Mouse (Mus musculus): Measurements from ENCODE around the gene Nkx1-1. TPM values are rescaled to one million over a fixed set of nuclear protein-coding genes. Genes with fewer than 3 reads are reported as not detected.

Nkx1-1 gene
- polyA plus RNA-seq, 1 experiment: not detected

DNA sequence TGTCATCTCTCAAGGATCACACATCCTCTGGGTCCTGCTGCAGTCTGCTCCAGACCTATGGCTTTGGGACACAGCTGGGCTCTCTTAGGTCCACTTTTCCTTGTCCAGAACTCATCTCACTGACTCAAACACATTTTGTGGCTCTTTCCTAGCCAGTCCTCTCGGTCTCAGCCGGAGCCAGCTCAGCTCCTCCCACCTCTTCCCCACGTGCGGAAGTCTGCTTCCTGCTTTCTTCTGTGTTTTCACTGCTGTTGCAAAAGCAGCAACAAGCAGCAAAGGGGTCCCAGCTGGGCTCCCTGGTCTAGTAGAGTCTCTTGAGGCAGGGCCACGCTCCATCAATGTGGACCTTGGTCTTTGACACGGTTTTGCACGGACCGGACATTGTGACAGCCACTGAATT is 22.0 kb upstream of the Nkx1-1 start:
- Histone ChIP-seq H3K4me1 (ENCODE audit: control insufficient read depth, insufficient read depth, low read length) (no peaks in the 10 kb centered on the region), H3K27me3 (replicated peaks; ENCODE audit: control insufficient read depth, insufficient read depth, low read length) (no peaks in the 10 kb centered on the region), H3K27ac (ENCODE audit: insufficient read depth, low read depth, low read length) (no peak overlapping the region), H3K4me3 (ENCODE audit: insufficient read depth, low read depth, low read length) (no peak overlapping the region), H3K36me3 (ENCODE audit: control insufficient read depth, insufficient read depth, low read length) (no peaks in the 10 kb centered on the region)
- no peak for DNase-seq
- WGBS: 24% methylated on average over 8 of the region's 8 CpGs
- TF ChIP-seq CTCF (conservative IDR thresholded peaks at IDR 0.05; ENCODE audit: insufficient read depth, insufficient read length, low read depth, low read length): no peak
- TF ChIP-seq POLR2A (IDR thresholded peaks at IDR 0.05; ENCODE audit: low read depth, low read length): no peak

DNA sequence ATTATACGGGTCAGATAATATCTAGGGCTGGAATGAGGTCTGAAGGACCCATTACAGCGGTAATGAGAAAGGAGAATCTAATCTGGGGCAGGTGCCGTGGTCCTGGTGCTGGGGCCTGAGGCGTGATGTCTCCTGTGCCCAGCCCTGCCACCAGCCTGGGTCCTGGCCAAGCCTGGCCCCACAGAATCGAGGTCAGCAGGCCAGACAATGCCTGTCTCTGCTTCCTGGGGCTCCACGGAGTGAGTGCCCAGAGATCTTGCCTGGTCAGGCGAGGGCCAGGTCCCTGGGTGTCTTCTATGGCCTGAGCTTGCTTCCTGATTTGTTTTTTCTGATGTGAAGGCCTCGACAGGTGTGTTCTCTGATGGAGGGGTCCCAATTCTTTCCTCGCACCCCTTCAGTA is 10.0 kb upstream of the Nkx1-1 start:
- Histone ChIP-seq H3K27me3 (replicated peaks; ENCODE audit: control insufficient read depth, insufficient read depth, low read length) (no peaks in the 10 kb centered on the region), H3K4me3 (ENCODE audit: insufficient read depth, low read depth, low read length) (no peak overlapping the region)
- TF ChIP-seq POLR2A (IDR thresholded peaks at IDR 0.05; ENCODE audit: low read depth, low read length): no peak
- TF ChIP-seq CTCF (conservative IDR thresholded peaks at IDR 0.05; ENCODE audit: insufficient read depth, insufficient read length, low read depth, low read length): no peak

DNA sequence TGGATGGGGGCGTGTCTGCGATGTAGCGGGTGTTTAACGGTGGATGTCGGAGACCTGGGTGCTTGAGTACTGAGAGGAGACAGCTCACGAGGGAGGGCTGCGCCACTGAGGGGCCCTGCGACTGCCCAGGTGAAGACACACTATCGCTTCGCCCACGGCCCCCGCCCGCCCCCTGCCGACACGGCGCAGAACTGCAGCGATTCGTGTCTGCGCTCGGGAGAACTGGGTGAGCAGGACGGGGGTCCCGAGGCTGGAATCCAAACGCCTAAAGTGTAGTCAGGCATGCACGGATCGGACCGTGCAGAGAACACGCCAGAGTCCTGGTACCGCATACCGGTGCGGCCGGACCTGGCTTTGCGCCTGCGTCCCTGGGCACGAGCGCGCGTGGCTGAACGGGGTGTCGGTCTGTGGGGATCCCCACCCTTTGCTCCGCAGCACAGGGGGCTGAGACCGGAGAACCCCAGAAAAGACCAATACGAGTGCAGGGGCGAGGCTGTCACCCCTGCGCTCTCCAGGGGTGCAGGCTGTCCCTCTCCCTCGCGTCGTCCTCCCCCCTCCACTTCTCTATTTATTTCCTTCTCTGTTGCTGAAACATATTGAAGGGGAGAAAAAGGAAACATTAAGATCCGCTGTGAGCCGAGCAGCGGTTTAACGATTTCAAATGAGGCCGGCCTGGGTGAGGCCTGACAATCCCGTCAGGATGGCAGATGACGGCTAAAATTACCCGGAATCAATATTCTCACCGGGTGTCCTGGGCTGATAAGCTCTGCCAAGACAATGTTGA is 9.3 kb upstream of the Nkx1-1 start:
- WGBS: 8% methylated on average over 56 of the region's 56 CpGs
- Histone ChIP-seq H3K27me3 (replicated peaks; ENCODE audit: control insufficient read depth, insufficient read depth, low read length) (no peaks in the 10 kb centered on the region), H3K4me3 (ENCODE audit: insufficient read depth, low read depth, low read length) (no peak overlapping the region), H3K27ac (ENCODE audit: insufficient read depth, low read depth, low read length) (no peak overlapping the region), H3K36me3 (ENCODE audit: control insufficient read depth, insufficient read depth, low read length) (no peaks in the 10 kb centered on the region), H3K4me1 (ENCODE audit: control insufficient read depth, insufficient read depth, low read length) (no peaks in the 10 kb centered on the region)
- DNase-seq: peak; percentile 15
- TF ChIP-seq CTCF (conservative IDR thresholded peaks at IDR 0.05; ENCODE audit: insufficient read depth, insufficient read length, low read depth, low read length) (peak; percentile 66), POLR2A (IDR thresholded peaks at IDR 0.05; ENCODE audit: low read depth, low read length) (no peak)

More for the DNA sequence above, 10.0 kb upstream of the Nkx1-1 start:
- Histone ChIP-seq H3K27ac (ENCODE audit: insufficient read depth, low read depth, low read length) (no peak overlapping the region), H3K4me1 (ENCODE audit: control insufficient read depth, insufficient read depth, low read length) (no peaks in the 10 kb centered on the region), H3K36me3 (ENCODE audit: control insufficient read depth, insufficient read depth, low read length) (no peaks in the 10 kb centered on the region)
- DNase-seq: no peak
- WGBS: 60% methylated on average over 9 of the region's 9 CpGs

- H3K27ac ChIP-seq (ENCODE audit: insufficient read depth, low read depth, low read length): no peak overlapping the region
- 2% methylated on average over 23 of the region's 23 CpGs for WGBS
- peak; percentile 89 for DNase-seq
- H3K4me3 ChIP-seq (ENCODE audit: insufficient read depth, low read depth, low read length): no peak overlapping the region
- no peaks in the 10 kb centered on the region for H3K4me1 ChIP-seq (ENCODE audit: control insufficient read depth, insufficient read depth, low read length)
- H3K36me3 ChIP-seq (ENCODE audit: control insufficient read depth, insufficient read depth, low read length): no peaks in the 10 kb centered on the region
- H3K27me3 ChIP-seq (replicated peaks; ENCODE audit: control insufficient read depth, insufficient read depth, low read length): peaks cover 3% of the 10 kb centered on the region
- TF ChIP-seq CTCF (conservative IDR thresholded peaks at IDR 0.05; ENCODE audit: insufficient read depth, insufficient read length, low read depth, low read length) (0 out of 2 replicates have a peak, but pooled peaks have one; percentile 21), POLR2A (IDR thresholded peaks at IDR 0.05; ENCODE audit: low read depth, low read length) (no peak)
Observed at GRCm38 (mm10) chr5:33438214-33438613, 4.4 kb upstream of the Nkx1-1 start.

GRCm38 (mm10) chr5:33435941-33436340 is 2.2 kb upstream of the Nkx1-1 start:
- no peak overlapping the region for H3K4me3 ChIP-seq (ENCODE audit: insufficient read depth, low read depth, low read length)

GRCm38 (mm10) chr5:33435151-33435550 is 1.4 kb upstream of the Nkx1-1 start:
- Histone ChIP-seq H3K4me3 (ENCODE audit: insufficient read depth, low read depth, low read length) (no peak overlapping the region), H3K27ac (ENCODE audit: insufficient read depth, low read depth, low read length) (no peak overlapping the region), H3K36me3 (ENCODE audit: control insufficient read depth, insufficient read depth, low read length) (no peaks in the 10 kb centered on the region), H3K27me3 (replicated peaks; ENCODE audit: control insufficient read depth, insufficient read depth, low read length) (peaks cover 5% of the 10 kb centered on the region), H3K4me1 (ENCODE audit: control insufficient read depth, insufficient read depth, low read length) (no peaks in the 10 kb centered on the region)
- DNase-seq: no peak
- TF ChIP-seq CTCF (conservative IDR thresholded peaks at IDR 0.05; ENCODE audit: insufficient read depth, insufficient read length, low read depth, low read length) (no peak), POLR2A (IDR thresholded peaks at IDR 0.05; ENCODE audit: low read depth, low read length) (no peak)
- 2% methylated on average over 26 of the region's 26 CpGs for WGBS

More at GRCm38 (mm10) chr5:33435941-33436340, 2.2 kb upstream of the Nkx1-1 start:
- WGBS: 9% methylated on average over 4 of the region's 4 CpGs
- H3K27me3 ChIP-seq (replicated peaks; ENCODE audit: control insufficient read depth, insufficient read depth, low read length): peaks cover 5% of the 10 kb centered on the region
- no peaks in the 10 kb centered on the region for H3K4me1 ChIP-seq (ENCODE audit: control insufficient read depth, insufficient read depth, low read length)
- no peak overlapping the region for H3K27ac ChIP-seq (ENCODE audit: insufficient read depth, low read depth, low read length)
- TF ChIP-seq POLR2A (IDR thresholded peaks at IDR 0.05; ENCODE audit: low read depth, low read length): no peak
- TF ChIP-seq CTCF (conservative IDR thresholded peaks at IDR 0.05; ENCODE audit: insufficient read depth, insufficient read length, low read depth, low read length): no peak
- no peak for DNase-seq
- H3K36me3 ChIP-seq (ENCODE audit: control insufficient read depth, insufficient read depth, low read length): no peaks in the 10 kb centered on the region

- H3K4me3 ChIP-seq (ENCODE audit: insufficient read depth, low read depth, low read length): no peak overlapping the region
Observed at GRCm38 (mm10) chr5:33434141-33434780, 485 bp upstream of the Nkx1-1 start.

More at GRCm38 (mm10) chr5:33434141-33434780, 485 bp upstream of the Nkx1-1 start:
- WGBS: under 1% methylated on average over 58 of the region's 60 CpGs
- DNase-seq: no peak
- H3K4me1 ChIP-seq (ENCODE audit: control insufficient read depth, insufficient read depth, low read length): no peaks in the 10 kb centered on the region
- TF ChIP-seq CTCF (conservative IDR thresholded peaks at IDR 0.05; ENCODE audit: insufficient read depth, insufficient read length, low read depth, low read length): no peak
- TF ChIP-seq POLR2A (IDR thresholded peaks at IDR 0.05; ENCODE audit: low read depth, low read length): no peak
- H3K36me3 ChIP-seq (ENCODE audit: control insufficient read depth, insufficient read depth, low read length): no peaks in the 10 kb centered on the region
- peaks cover 5% of the 10 kb centered on the region for H3K27me3 ChIP-seq (replicated peaks; ENCODE audit: control insufficient read depth, insufficient read depth, low read length)
- no peak overlapping the region for H3K27ac ChIP-seq (ENCODE audit: insufficient read depth, low read depth, low read length)

Data from kidney, adult 2 months (tissue).